Mouse (Mus musculus) gastrocnemius, postnatal 10 days (tissue): Measurements from ENCODE around the gene Synpo2l. TPM values are rescaled to one million over a fixed set of nuclear protein-coding genes. Genes with fewer than 3 reads are reported as not detected.

Experiments used
- microRNA-seq, 2 experiments: library from miRNA; unstranded; fragments of <30 nt; microRNA quantifications; one replicate each; pipeline ENCODE4 v1.2.0; 2021
- total RNA-seq, 2 experiments: library from RNA; stranded (reverse); gene quantifications; 2 replicates each; pipeline ENCODE4 v1.2.3; 2021

The Synpo2l gene
- total RNA-seq, 2 experiments from 2014 or later = 238 to 251 TPM

Small RNA genes within 50 kb of the gene (microRNA-seq; reads per million reads assigned to microRNA genes)
- gene Mir6946 = 0.25 to 0.32 reads per million in 2 experiments

Other genes starting within 250 kb of the Synpo2l start
- gene Cfap70, start 216.1 kb downstream of the Synpo2l start, total RNA-seq = under 1 TPM; 0.23 to 0.25 TPM
- gene Anxa7, start 188.2 kb downstream of the Synpo2l start, total RNA-seq = 10 to 100 TPM; 29.0 to 39.0 TPM
- gene Mss51, start 171.5 kb downstream of the Synpo2l start, total RNA-seq = 1 to 10 TPM; 3.9 to 7.0 TPM
- 100 to 1,000 TPM; 114 to 116 TPM for gene Ppp3cb, start 121.8 kb downstream of the Synpo2l start, total RNA-seq
- gene Usp54, start 27.3 kb downstream of the Synpo2l start, total RNA-seq = 1 to 10 TPM; 8.3 to 8.5 TPM
- gene Myoz1, start 11.8 kb downstream of the Synpo2l start, total RNA-seq = 1,000 to 10,000 TPM; 1,648 to 1,795 TPM
- gene Sec24c, start 6.0 kb upstream of the Synpo2l start, total RNA-seq = 10 to 100 TPM; 60.5 to 72.0 TPM
- gene Fut11, start 26.6 kb upstream of the Synpo2l start, total RNA-seq = 10 to 100 TPM in 1 of 2 experiments, 1 to 10 TPM in 1; 9.5 to 11.5 TPM
- 100 to 1,000 TPM; 100 to 112 TPM for gene Chchd1, start 34.7 kb upstream of the Synpo2l start, total RNA-seq
- gene Zswim8, start 39.2 kb upstream of the Synpo2l start, total RNA-seq = 10 to 100 TPM; 46.8 to 62.9 TPM
- gene Ndst2, start 66.2 kb upstream of the Synpo2l start, total RNA-seq = 10 to 100 TPM; 13.1 to 15.3 TPM
- 100 to 1,000 TPM; 120 to 134 TPM for gene Camk2g, start 125.7 kb upstream of the Synpo2l start, total RNA-seq
- 10 to 100 TPM; 25.6 to 28.0 TPM for gene Plau, start 168.3 kb upstream of the Synpo2l start, total RNA-seq